Mouse (Mus musculus): ENCODE data around the gene Ace3.

DNA sequence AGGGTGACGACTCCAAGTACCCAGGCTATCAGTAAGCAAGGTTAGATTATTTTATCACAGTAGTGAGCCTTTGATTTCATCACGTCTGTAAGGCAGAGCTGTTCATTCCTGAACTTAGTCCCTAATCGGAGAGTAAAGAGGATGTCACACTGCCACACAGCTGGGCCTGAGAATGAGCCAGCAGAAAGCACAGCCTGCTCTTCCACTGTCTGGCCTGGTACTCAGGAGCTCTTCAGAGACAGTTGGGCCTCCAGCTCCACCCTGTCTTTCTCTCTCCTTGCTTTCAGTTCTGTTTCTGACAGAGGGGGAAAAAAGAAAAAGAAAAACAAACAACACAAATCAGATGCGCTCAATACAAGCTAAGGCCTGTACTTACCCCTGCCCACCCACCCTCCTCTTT, 28.2 kb upstream of the Ace3 start:
- no peak for TF ChIP-seq GATA1 (IDR thresholded peaks at IDR 0.05; ENCODE audit: low read length)
- TF ChIP-seq TAL1 (IDR thresholded peaks at IDR 0.05; ENCODE audit: low read length), result no peak

All from erythroblast, embryonic 14.5 days (primary cell).